Mouse (Mus musculus): ENCODE data around the gene Col17a1.

DNA sequence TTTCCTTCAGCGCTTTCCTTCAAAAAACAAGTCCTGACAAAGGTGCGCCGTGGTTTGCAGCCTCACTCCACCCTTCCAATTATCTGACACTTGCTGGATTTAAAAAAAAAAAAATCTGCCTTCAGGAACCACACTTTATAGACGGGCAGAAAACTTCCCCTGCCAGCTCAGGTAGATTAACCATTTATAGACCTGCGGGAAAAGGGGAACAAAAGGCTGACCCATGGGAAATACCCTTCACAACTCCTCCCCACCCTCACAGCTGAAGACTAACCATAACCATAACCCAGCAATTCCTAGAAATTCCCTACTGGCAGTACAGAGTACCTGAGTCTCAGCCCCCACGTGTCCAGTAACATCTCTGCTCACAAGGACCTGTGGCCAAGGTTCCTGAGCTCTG, at the start of gene Col17a1:
- TF ChIP-seq CTCF (conservative IDR thresholded peaks at IDR 0.05; ENCODE audit: insufficient read depth, insufficient read length, low read depth, low read length) (no peak), POLR2A (IDR thresholded peaks at IDR 0.05; ENCODE audit: low read depth, low read length) (no peak)
